Mouse (Mus musculus) left cerebral cortex, adult 2 months (tissue): ENCODE measurements around the gene Mcrs1. TPM values are rescaled to one million over a fixed set of nuclear protein-coding genes. Genes with fewer than 3 reads are reported as not detected.
"Not testable (repeated sequence)": the region's sequence is repeated elsewhere in the genome, so short reads cannot be mapped to it uniquely, and the experiment has no call there.

Experiments
- DNase-seq, 2 experiments: peaks; one replicate each; pipeline ENCODE4 v3.0.0; 2021 to 2022; ENCODE audit warnings: low spot score in 2 of 2, mixed read lengths in 1 of 2; ENCODE audit errors: extremely low spot score in 1 of 2
- H3K27ac ChIP-seq: fragments of 200-600 bp; 2 replicates; pipeline ENCODE4 v1.8.1; 2022
- H3K4me3 ChIP-seq: fragments of 200-600 bp; 2 replicates; pipeline ENCODE4 v1.8.1; 2022
- CTCF ChIP-seq: fragments of 200-600 bp; IDR thresholded peaks from 2 replicates; pipeline ENCODE4 v1.8.1; 2022; ENCODE audit warnings: antibody characterized with exemption, mild to moderate bottlenecking, moderate library complexity
- intact Hi-C: fragments of 180-260 bp; cut with DNase I; formaldehyde crosslinking; loops from one replicate; pipeline ENCODE4 v1.15.1; 2025
- total RNA-seq, 2 experiments: library from RNA; stranded (reverse); gene quantifications; 2 replicates each; pipeline ENCODE4 v1.2.3; 2021

Mcrs1 gene
- total RNA-seq, 2 experiments from 2014 or later: 77.3 to 81.0 TPM

GRCm38 (mm10) chr15:99265679-99266078, 13.9 kb upstream of the Mcrs1 start:
- peak; percentile 87 for TF ChIP-seq CTCF

GRCm38 (mm10) chr15:99264363-99264762, 12.6 kb upstream of the Mcrs1 start:
- no peak for TF ChIP-seq CTCF
- Histone ChIP-seq H3K27ac (no peak overlapping the region), H3K4me3 (no peak overlapping the region)
- no peak for DNase-seq
- intact Hi-C loops: loop anchor here (2.0 to 10.0 kb wide), 3 partner anchors 50 to 220 kb away; partner anchors contain the start of gene C1ql4

More at GRCm38 (mm10) chr15:99265679-99266078, 13.9 kb upstream of the Mcrs1 start:
- Histone ChIP-seq H3K27ac (no peak overlapping the region), H3K4me3 (no peak overlapping the region)
- intact Hi-C loops: loop anchor here (2.0 to 10.0 kb wide), 3 partner anchors 51 to 221 kb away; partner anchors contain the start of gene C1ql4
- DNase-seq: peak; percentile 49 to 64

- DNase-seq: no peak
- intact Hi-C loops: loop anchor here (10.0 kb wide), 2 partner anchors 178 to 218 kb away; partner anchors contain the start of gene C1ql4
- Histone ChIP-seq H3K27ac (peak overlapping the region; percentile 13; the same call in 1 of the 2 replicates), H3K4me3 (no peak overlapping the region)
- TF ChIP-seq CTCF: no peak
Measured at GRCm38 (mm10) chr15:99262702-99263101, 10.9 kb upstream of the Mcrs1 start.

- no peak overlapping the region; the same call in 1 of the 2 replicates for H3K4me3 ChIP-seq
- no peak for TF ChIP-seq CTCF
- H3K27ac ChIP-seq: peak overlapping the region; percentile 50
- intact Hi-C loops: loop anchor here (10.0 kb wide), 2 partner anchors 175 to 215 kb away; partner anchors contain the start of gene C1ql4
- DNase-seq: peak; percentile 52 to 55
Measured at GRCm38 (mm10) chr15:99259730-99260252, 8.0 kb upstream of the Mcrs1 start.

GRCm38 (mm10) chr15:99259167-99259729, 7.5 kb upstream of the Mcrs1 start:
- intact Hi-C loops: no loop called here
- no peak overlapping the region for H3K4me3 ChIP-seq
- DNase-seq: no peak
- H3K27ac ChIP-seq: no peak overlapping the region
- no peak for TF ChIP-seq CTCF

- no peak for DNase-seq
- H3K27ac ChIP-seq: no peak overlapping the region
- H3K4me3 ChIP-seq: no peak overlapping the region
- intact Hi-C loops: no loop called here
- TF ChIP-seq CTCF: no peak
Measured at GRCm38 (mm10) chr15:99255241-99255749, 3.5 kb upstream of the Mcrs1 start.

GRCm38 (mm10) chr15:99254477-99255005, 2.8 kb upstream of the Mcrs1 start:
- Histone ChIP-seq H3K4me3 (no peak overlapping the region), H3K27ac (no peak overlapping the region)
- DNase-seq: no peak
- no peak for TF ChIP-seq CTCF
- intact Hi-C loops: no loop called here

GRCm38 (mm10) chr15:99253772-99254171, 2.0 kb upstream of the Mcrs1 start:
- no peak overlapping the region for H3K4me3 ChIP-seq
- TF ChIP-seq CTCF: no peak
- DNase-seq: no peak
- H3K27ac ChIP-seq: no peak overlapping the region
- intact Hi-C loops: no loop called here

GRCm38 (mm10) chr15:99253175-99253479, 1.4 kb upstream of the Mcrs1 start:
- intact Hi-C loops, H3K4me3 ChIP-seq, DNase-seq, H3K27ac ChIP-seq: not testable (repeated sequence)

- peak overlapping the region; percentile 100 for H3K27ac ChIP-seq
- DNase-seq: no peak
- intact Hi-C loops: no loop called here
- peak overlapping the region; percentile 55 for H3K4me3 ChIP-seq
- TF ChIP-seq CTCF: no peak; the same call in 1 of the 2 replicates
Measured at GRCm38 (mm10) chr15:99252381-99253174, 817 bp upstream of the Mcrs1 start.

- intact Hi-C loops, DNase-seq: not testable (repeated sequence)
- peak overlapping the region; percentile 55 for H3K4me3 ChIP-seq
- peak overlapping the region; percentile 66 for H3K27ac ChIP-seq
Measured at GRCm38 (mm10) chr15:99251111-99251510, 650 bp downstream of the Mcrs1 start.

GRCm38 (mm10) chr15:99249938-99250337, 1.8 kb downstream of the Mcrs1 start:
- intact Hi-C loops: loop anchor here (1.0 kb wide), 1 partner anchor 25 kb away; no protein-coding TSS in a partner anchor
- H3K27ac ChIP-seq: peak overlapping the region; percentile 90
- DNase-seq: no peak
- TF ChIP-seq CTCF: no peak
- H3K4me3 ChIP-seq: no peak overlapping the region
